Mouse (Mus musculus) neutrophil, adult 5-6 weeks (primary cell): ENCODE measurements around the gene Ankrd6. TPM values are rescaled to one million over a fixed set of nuclear protein-coding genes. Genes with fewer than 3 reads are reported as not detected.

Experiments
- ATAC-seq: fragments of 151-379, 151-347 bp; 2 replicates; pipeline ENCODE4 v1.8.0; 2017; ENCODE audit warnings: mild to moderate bottlenecking, moderate TSS enrichment; ENCODE audit not compliant: insufficient number of reproducible peaks, poor library complexity, low FRiP score, severe bottlenecking; ENCODE audit errors: extremely low read depth
- total RNA-seq: library from RNA; stranded (forward); fragments of 200-1000 nt; gene quantifications from 2 replicates; pipeline ENCODE4 v1.2.3, GENCODE M21; 2017

The Ankrd6 gene
- total RNA-seq, 1 experiment from 2014 or later = not detected

GRCm38 (mm10) chr4:32956423-32956822, 5.8 kb upstream of the Ankrd6 start:
- no peak for ATAC-seq

DNA sequence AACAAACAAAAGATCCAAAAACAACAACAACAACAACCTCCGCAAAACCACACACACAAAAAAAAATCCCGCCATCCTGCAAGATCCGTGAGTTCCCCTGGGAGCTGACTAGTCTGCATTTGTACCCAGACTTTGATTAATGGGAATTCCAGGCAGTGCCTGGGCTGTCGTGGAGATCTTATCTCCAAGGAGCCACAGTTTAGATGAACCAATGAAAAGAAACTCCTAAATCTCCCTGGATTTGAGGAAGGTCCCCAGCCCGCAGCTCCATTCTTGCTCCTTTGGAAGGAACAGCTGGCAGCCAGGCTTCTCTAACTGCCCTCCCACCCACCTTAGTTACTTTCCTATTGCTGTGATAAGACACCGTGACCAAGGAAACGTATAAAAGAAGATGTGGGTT, 2.0 kb upstream of the Ankrd6 start:
- ATAC-seq = no peak

DNA sequence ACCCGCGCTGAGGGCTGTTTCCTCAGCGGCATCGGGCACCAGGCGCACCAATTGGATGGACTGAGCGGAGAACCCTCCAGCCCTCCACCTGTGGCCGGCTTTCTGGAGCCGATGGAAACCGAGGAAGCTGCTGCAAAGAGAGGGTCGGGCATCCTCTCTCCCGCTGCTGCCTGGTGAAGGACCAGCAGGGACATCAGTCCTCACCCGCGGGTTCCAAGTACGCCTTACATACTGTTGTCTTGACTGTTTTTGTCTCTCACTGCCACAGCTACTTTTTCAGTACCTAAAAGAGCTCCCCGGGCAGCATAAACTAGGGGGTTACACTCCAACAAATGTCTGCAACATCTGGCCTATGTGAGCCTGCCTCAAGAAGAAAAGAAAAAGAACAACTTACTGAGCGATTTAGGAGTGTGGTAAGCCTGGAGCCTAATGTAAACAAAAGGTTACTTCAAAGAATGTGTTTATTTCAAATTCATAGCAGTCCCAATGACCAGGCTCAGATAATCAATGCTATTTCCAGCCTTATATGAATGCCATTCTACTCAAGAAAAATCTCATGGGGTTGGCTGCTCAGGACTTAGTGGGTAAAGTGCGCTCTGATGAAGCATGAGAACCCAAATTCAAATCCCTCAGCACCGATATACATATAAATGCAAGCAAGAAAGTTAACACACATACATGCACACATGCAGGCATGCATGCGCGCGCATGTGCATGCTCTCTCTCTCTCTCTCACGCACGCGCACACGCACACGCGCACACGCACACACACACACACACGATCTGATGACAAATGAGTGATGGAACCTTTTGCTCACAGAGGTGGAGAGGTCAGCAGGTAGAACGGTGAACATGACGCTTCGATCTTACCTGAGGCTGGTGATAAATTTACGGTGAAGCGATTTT, 647 bp upstream of the Ankrd6 start:
- ATAC-seq = no peak

DNA sequence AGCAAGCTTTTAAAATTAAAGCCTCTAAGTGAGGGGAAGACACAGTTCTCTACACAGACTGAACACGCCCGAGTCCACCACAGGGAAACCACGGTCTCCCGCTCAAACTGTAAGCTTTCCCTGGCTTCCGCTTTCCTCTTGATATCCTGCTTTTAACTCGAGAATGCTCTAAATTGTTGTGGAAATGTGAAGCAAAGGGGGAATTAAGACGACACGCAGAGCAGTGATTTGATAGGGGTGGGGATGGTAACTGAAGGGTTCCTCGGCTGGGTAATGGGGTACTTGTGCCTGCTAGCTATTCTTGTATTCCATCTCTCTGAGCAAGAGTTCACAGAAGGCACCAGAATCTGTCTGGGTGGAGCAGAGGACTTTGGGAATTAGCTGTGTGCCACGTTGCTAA, 1.9 kb downstream of the Ankrd6 start:
- ATAC-seq = no peak

- ATAC-seq = no peak
Observed at GRCm38 (mm10) chr4:32947631-32948030, 3.0 kb downstream of the Ankrd6 start.

DNA sequence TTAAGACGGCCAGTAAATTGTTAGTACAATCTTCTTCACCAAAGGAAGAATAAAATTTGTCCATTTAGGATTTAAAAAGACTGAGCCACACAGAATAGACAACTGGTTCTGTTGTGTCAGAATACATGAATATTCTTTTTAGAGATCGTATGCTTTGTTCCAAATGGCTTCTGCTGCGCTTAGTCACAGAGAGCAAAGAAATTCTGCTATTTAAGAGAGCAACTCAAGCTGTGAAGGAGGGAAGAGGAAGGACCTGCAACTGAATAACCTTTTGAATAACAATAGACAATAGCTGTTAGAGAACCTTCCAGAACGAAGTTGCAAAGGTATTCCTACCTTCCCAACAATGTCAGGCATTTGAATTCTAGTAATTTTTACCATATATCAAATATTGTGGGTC, 9.7 kb downstream of the Ankrd6 start:
- no peak for ATAC-seq

GRCm38 (mm10) chr4:32939964-32940363, 10.7 kb downstream of the Ankrd6 start:
- ATAC-seq = no peak

DNA sequence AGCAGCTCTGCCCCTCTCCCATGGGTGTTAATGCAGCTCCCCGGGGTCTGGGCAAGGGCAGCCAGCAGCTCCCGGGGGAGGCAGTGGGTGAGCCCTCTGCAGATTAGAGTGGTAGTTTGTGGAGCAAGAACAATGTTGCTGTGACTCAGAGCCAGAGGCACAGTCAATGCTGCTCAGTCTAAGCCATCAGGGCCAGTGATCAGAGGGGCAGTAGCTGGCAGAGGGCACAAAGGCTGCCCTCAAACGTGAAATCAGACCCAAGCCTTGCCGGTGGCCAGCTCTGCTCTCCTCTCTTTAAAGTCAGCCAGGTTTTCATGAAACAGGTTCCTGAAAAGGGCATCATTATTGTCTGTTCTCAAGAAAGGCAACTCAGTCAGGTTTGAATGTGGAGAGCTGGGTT, 11.1 kb downstream of the Ankrd6 start:
- ATAC-seq = no peak

DNA sequence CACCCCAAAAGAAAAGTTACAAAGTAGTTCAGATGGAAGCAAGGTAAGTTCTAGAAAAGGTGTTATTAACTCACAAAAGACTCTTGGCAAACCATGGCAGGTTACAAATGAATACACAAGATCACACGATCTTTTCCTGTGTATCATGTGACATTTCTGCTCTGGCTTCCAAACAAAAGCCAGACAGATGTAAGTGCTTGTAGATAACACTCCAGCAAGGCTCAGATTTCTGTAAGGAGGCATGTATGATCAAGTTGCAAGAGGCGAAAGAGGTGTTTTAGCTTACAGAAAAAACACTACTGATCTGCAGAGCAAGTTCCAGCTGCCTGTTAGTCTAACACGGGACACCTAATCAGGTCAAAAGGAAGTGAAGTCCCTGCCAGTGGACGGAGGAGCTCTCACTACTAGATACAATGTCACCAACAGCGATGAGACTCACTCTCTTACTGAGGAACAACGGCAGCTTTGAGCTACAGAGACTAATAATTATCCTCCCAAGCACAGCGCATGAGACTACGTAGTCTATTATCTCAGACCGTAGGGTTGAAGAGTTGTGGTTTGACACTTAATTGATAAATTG, 13.8 kb downstream of the Ankrd6 start:
- ATAC-seq = no peak

DNA sequence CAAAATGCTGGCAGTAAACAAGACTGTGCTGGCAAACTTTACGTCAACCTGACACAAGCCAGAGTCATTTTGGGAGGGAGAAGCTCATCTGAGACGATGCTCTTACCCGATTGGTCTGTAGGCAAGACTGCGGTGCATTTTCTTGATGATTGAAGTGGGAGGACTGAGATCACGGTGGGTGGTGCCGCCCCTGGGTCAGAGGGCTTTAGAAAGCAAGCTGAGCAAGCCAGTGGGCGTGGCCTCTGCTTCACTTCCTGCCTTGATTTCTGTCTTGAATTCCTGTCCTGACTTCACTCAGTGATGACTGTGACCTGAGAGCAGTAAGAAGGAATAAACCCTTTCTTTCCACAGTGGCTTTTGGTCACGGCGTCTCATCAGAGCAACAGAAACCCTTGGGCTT, 18.6 kb downstream of the Ankrd6 start:
- no peak for ATAC-seq

GRCm38 (mm10) chr4:32929750-32930149, 20.9 kb downstream of the Ankrd6 start:
- ATAC-seq = no peak

- no peak for ATAC-seq
Observed at GRCm38 (mm10) chr4:32928692-32929448, 21.8 kb downstream of the Ankrd6 start.

GRCm38 (mm10) chr4:32923891-32924294, 26.7 kb downstream of the Ankrd6 start:
- no peak for ATAC-seq

- ATAC-seq = no peak
Observed at GRCm38 (mm10) chr4:32923436-32923835, 27.2 kb downstream of the Ankrd6 start.

DNA sequence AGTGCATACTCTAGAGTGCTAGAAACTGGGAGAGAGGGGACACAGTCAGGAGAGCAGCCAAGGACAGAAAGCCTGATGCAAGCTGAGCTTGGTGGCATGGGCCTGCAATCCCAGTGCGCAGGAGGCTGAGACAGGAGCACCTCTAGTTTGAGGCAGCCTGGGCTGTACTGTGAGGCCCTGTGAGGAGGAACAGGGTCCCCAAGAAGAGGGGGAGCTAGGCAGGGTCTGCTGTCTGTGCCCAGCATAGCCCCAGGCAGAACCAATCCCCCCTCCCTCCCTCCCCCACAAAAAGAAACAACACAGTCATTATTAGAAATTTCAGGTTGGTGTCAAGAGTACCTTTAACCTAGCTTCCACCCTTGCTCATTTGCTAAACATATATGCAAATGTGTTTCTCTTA, 27.8 kb downstream of the Ankrd6 start:
- ATAC-seq = no peak

DNA sequence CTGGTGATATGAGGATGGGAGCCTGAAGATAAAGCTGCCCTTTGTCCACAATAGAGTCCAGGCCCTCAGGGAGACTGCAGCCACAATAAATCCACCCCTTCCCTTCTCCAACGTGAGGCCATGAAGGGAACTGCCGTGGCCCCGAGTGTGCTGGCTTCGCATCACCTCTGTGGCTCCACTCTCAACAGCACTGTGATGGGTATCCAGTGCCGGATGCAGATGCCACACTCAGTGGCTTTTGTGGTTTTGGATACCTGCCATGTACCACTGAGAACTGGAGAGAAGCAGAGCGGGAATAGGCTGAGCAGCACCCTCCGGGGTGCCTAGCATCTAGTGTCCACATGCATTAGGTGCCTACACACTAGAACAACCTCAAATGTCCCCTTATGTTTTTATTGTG, 29.8 kb downstream of the Ankrd6 start:
- no peak for ATAC-seq

GRCm38 (mm10) chr4:32918571-32918970, 32.1 kb downstream of the Ankrd6 start:
- no peak for ATAC-seq

DNA sequence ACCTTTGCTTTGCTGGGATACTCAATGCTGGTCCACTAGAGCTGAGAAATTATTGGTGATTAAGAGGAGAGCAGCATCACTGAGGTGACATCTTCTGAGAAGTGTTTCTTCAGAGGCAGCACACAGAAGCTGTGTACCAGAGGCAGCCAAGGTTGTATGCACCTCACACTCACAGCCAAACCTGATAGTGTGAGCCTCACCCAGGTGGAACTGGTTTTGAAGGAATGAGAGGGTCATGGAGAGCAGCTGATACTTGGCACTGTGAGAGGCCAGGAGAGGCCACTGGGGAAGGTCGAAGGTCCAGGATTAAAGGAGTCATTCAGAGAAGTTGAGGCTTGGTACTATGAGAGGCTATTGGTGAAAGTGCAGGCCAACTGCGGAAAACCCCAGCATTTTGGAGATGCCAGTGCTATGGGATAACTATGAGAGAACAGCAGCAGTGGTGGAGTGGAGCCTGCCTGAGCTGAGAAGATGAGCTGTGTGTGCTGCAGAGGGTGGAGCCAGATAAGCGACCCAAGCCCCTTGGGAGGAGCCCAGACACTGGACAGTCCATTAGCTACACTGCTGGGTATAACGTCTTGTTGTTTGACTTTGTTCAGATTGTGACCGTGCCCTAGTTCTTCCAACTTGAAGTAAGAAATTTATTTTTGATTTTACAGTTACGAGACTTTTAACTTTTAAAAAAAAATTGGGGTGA, 33.8 kb downstream of the Ankrd6 start:
- ATAC-seq = no peak

GRCm38 (mm10) chr4:32915928-32916327, 34.7 kb downstream of the Ankrd6 start:
- no peak for ATAC-seq
